Mouse (Mus musculus): Measurements from ENCODE around the gene Chrna4. TPM values are rescaled to one million over a fixed set of nuclear protein-coding genes. Genes with fewer than 3 reads are reported as not detected.

The Chrna4 gene
- polyA plus RNA-seq, 1 experiment: not detected

DNA sequence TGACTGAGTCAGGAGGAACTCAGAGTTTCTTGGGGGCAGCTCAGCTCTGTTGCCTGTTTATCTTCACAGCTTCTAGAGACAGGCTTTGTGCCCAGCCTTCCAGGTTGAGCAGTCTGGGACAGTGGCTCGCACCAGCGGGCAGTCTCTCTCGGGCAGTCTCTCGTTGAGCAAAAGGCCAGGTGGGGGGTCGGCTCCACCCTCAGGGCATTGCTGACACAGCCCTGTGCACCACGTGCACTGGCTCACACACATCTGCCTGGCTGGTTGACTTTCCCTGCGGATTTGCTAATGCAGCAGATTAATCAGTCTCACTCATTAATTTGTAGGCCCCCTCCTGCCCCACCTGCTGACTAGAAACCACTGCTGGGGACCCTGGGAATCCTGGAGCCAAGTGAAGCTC, 1.4 kb downstream of the Chrna4 start:
- Histone ChIP-seq H3K4me1 (ENCODE audit: control insufficient read depth, insufficient read depth, insufficient read length) (no peaks in the 10 kb centered on the region), H3K27ac (ENCODE audit: insufficient read depth, low read length) (no peak overlapping the region), H3K36me3 (ENCODE audit: control insufficient read depth, insufficient read depth, low read length) (no peaks in the 10 kb centered on the region), H3K4me3 (ENCODE audit: extremely low read depth, insufficient read depth, insufficient read length) (no peak overlapping the region), H3K27me3 (ENCODE audit: control insufficient read depth, insufficient read depth, low read length) (peaks cover 10% of the 10 kb centered on the region)
- WGBS: 23% methylated on average over 7 of the region's 7 CpGs
- TF ChIP-seq POLR2A (IDR thresholded peaks at IDR 0.05; ENCODE audit: low read depth, low read length) (no peak), CTCF (IDR thresholded peaks at IDR 0.05; ENCODE audit: extremely low read depth, insufficient read depth, insufficient read length, insufficient replicate concordance) (no peak)
- no peak for DNase-seq (ENCODE audit: low read depth in 1 of 2, low spot score in 2 of 2)

- no peak for DNase-seq (ENCODE audit: low read depth in 1 of 2, low spot score in 2 of 2)
- Histone ChIP-seq H3K4me1 (ENCODE audit: control insufficient read depth, insufficient read depth, insufficient read length) (no peaks in the 10 kb centered on the region), H3K27ac (ENCODE audit: insufficient read depth, low read length) (no peak overlapping the region), H3K27me3 (ENCODE audit: control insufficient read depth, insufficient read depth, low read length) (peaks cover 10% of the 10 kb centered on the region), H3K4me3 (ENCODE audit: extremely low read depth, insufficient read depth, insufficient read length) (no peak overlapping the region), H3K36me3 (ENCODE audit: control insufficient read depth, insufficient read depth, low read length) (no peaks in the 10 kb centered on the region)
- 3% methylated on average over 16 of the region's 16 CpGs for WGBS
- TF ChIP-seq POLR2A (IDR thresholded peaks at IDR 0.05; ENCODE audit: low read depth, low read length): no peak
- TF ChIP-seq CTCF (IDR thresholded peaks at IDR 0.05; ENCODE audit: extremely low read depth, insufficient read depth, insufficient read length, insufficient replicate concordance): no peak
Observed at GRCm38 (mm10) chr2:181039356-181039680, 4.0 kb downstream of the Chrna4 start.

- WGBS: 3% methylated on average over 60 of the region's 63 CpGs
- no peak for TF ChIP-seq CTCF (IDR thresholded peaks at IDR 0.05; ENCODE audit: extremely low read depth, insufficient read depth, insufficient read length, insufficient replicate concordance)
- TF ChIP-seq POLR2A (IDR thresholded peaks at IDR 0.05; ENCODE audit: low read depth, low read length): no peak
- no peaks in the 10 kb centered on the region for H3K4me1 ChIP-seq (ENCODE audit: control insufficient read depth, insufficient read depth, insufficient read length)
- H3K36me3 ChIP-seq (ENCODE audit: control insufficient read depth, insufficient read depth, low read length): no peaks in the 10 kb centered on the region
- no peak overlapping the region for H3K27ac ChIP-seq (ENCODE audit: insufficient read depth, low read length)
- DNase-seq (ENCODE audit: low read depth in 1 of 2, low spot score in 2 of 2): no peak
- H3K4me3 ChIP-seq (ENCODE audit: extremely low read depth, insufficient read depth, insufficient read length): no peak overlapping the region
- peaks cover 10% of the 10 kb centered on the region for H3K27me3 ChIP-seq (ENCODE audit: control insufficient read depth, insufficient read depth, low read length)
Observed at GRCm38 (mm10) chr2:181038644-181039355, 4.5 kb downstream of the Chrna4 start.

DNA sequence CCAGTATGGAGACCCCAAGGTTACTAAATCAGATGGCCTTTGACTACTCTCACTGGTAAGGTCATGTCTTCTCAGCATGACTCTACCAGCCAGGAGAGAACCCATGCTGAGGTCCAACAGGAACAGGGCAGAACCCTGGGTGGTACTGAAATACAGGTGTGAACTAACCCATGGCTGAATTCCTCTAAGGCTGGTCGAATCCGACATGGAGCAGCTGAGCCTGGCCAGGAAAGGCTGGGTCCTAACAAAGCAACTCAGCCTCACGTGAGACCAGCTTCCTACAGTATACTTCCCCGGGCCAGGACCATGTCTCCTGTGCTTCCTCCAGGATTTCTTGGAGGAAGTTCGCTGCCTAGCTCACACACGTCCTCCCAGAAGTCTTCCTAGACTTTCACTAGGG, 6.8 kb downstream of the Chrna4 start:
- no peak for TF ChIP-seq CTCF (IDR thresholded peaks at IDR 0.05; ENCODE audit: extremely low read depth, insufficient read depth, insufficient read length, insufficient replicate concordance)
- no peak for TF ChIP-seq POLR2A (IDR thresholded peaks at IDR 0.05; ENCODE audit: low read depth, low read length)
- Histone ChIP-seq H3K36me3 (ENCODE audit: control insufficient read depth, insufficient read depth, low read length) (no peaks in the 10 kb centered on the region), H3K4me1 (ENCODE audit: control insufficient read depth, insufficient read depth, insufficient read length) (no peaks in the 10 kb centered on the region), H3K27me3 (ENCODE audit: control insufficient read depth, insufficient read depth, low read length) (peaks cover 10% of the 10 kb centered on the region), H3K27ac (ENCODE audit: insufficient read depth, low read length) (no peak overlapping the region), H3K4me3 (ENCODE audit: extremely low read depth, insufficient read depth, insufficient read length) (no peak overlapping the region)
- DNase-seq (ENCODE audit: low read depth in 1 of 2, low spot score in 2 of 2): no peak
- WGBS: 53% methylated on average over 6 of the region's 6 CpGs

DNA sequence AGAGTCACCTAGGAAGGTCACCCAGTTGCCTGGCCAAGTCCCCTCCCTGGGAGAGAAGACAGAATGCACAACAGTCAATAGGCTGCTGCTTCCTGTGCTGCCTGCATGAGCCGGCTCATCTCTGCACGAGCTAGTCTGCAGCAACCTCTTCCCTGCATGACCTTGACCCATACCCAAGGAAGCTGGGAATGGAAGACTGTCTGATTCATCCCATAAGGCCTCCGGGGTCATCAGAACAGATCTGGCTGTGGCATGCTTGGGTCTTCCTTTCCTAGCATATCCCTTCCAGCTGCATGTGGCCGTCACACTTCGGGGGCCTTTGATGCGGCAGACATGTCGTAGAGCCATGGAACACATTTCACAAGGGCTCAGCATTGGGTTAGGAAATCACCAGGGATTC, 8.2 kb downstream of the Chrna4 start:
- H3K4me1 ChIP-seq (ENCODE audit: control insufficient read depth, insufficient read depth, insufficient read length): no peaks in the 10 kb centered on the region
- peaks cover 10% of the 10 kb centered on the region for H3K27me3 ChIP-seq (ENCODE audit: control insufficient read depth, insufficient read depth, low read length)
- TF ChIP-seq CTCF (IDR thresholded peaks at IDR 0.05; ENCODE audit: extremely low read depth, insufficient read depth, insufficient read length, insufficient replicate concordance) (no peak), POLR2A (IDR thresholded peaks at IDR 0.05; ENCODE audit: low read depth, low read length) (no peak)
- 77% methylated on average over 7 of the region's 7 CpGs for WGBS
- no peak overlapping the region for H3K4me3 ChIP-seq (ENCODE audit: extremely low read depth, insufficient read depth, insufficient read length)
- no peak overlapping the region for H3K27ac ChIP-seq (ENCODE audit: insufficient read depth, low read length)
- DNase-seq (ENCODE audit: low read depth in 1 of 2, low spot score in 2 of 2): no peak
- no peaks in the 10 kb centered on the region for H3K36me3 ChIP-seq (ENCODE audit: control insufficient read depth, insufficient read depth, low read length)

- H3K27me3 ChIP-seq (ENCODE audit: control insufficient read depth, insufficient read depth, low read length): no peaks in the 10 kb centered on the region
- no peak overlapping the region for H3K4me3 ChIP-seq (ENCODE audit: extremely low read depth, insufficient read depth, insufficient read length)
- 66% methylated on average over 6 of the region's 6 CpGs for WGBS
- no peak for DNase-seq (ENCODE audit: low read depth in 1 of 2, low spot score in 2 of 2)
- no peak overlapping the region for H3K27ac ChIP-seq (ENCODE audit: insufficient read depth, low read length)
- H3K36me3 ChIP-seq (ENCODE audit: control insufficient read depth, insufficient read depth, low read length): no peaks in the 10 kb centered on the region
- no peaks in the 10 kb centered on the region for H3K4me1 ChIP-seq (ENCODE audit: control insufficient read depth, insufficient read depth, insufficient read length)
- no peak for TF ChIP-seq CTCF (IDR thresholded peaks at IDR 0.05; ENCODE audit: extremely low read depth, insufficient read depth, insufficient read length, insufficient replicate concordance)
- no peak for TF ChIP-seq POLR2A (IDR thresholded peaks at IDR 0.05; ENCODE audit: low read depth, low read length)
Observed at GRCm38 (mm10) chr2:181033310-181033709, 10.0 kb downstream of the Chrna4 start.

DNA sequence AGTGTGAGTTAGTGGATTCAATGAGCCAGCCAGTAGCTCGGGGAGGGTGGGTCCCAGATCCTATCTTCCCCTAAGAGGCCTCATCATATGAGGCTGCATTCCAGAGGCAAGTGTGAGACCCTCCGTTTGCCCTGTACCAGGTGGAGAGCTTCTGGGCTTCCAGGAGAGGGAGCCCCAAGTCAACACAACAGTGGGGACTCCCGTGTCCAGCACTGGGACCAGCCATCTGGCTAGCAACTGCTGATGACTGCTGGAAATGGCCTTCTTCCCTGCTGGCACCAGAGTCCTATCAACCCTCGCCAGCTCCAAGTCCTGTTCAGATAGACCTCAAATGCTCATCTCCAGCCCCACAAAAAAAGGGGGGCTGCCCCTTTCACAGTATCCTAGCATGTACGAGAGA, 10.9 kb downstream of the Chrna4 start:
- 48% methylated on average over 5 of the region's 5 CpGs for WGBS
- no peak for DNase-seq (ENCODE audit: low read depth in 1 of 2, low spot score in 2 of 2)
- Histone ChIP-seq H3K27me3 (ENCODE audit: control insufficient read depth, insufficient read depth, low read length) (no peaks in the 10 kb centered on the region), H3K4me3 (ENCODE audit: extremely low read depth, insufficient read depth, insufficient read length) (no peak overlapping the region), H3K4me1 (ENCODE audit: control insufficient read depth, insufficient read depth, insufficient read length) (no peaks in the 10 kb centered on the region), H3K36me3 (ENCODE audit: control insufficient read depth, insufficient read depth, low read length) (no peaks in the 10 kb centered on the region), H3K27ac (ENCODE audit: insufficient read depth, low read length) (no peak overlapping the region)
- no peak for TF ChIP-seq CTCF (IDR thresholded peaks at IDR 0.05; ENCODE audit: extremely low read depth, insufficient read depth, insufficient read length, insufficient replicate concordance)
- TF ChIP-seq POLR2A (IDR thresholded peaks at IDR 0.05; ENCODE audit: low read depth, low read length): no peak

All from spleen, adult 2 months (tissue).